Mouse (Mus musculus): Measurements from ENCODE around the gene Arhgdib. TPM values are rescaled to one million over a fixed set of nuclear protein-coding genes. Genes with fewer than 3 reads are reported as not detected.
"Not testable (repeated sequence)": the region's sequence is repeated elsewhere in the genome, so short reads cannot be mapped to it uniquely, and the experiment has no call there.

Arhgdib gene
- polyA plus RNA-seq, 1 experiment, result not detected

GRCm38 (mm10) chr6:136980331-136980746 lies 38.6 kb upstream of the Arhgdib start:
- WGBS, result 22% methylated on average over 3 of the region's 3 CpGs
- peaks cover 16% of the 10 kb centered on the region for H3K4me1 ChIP-seq (ENCODE audit: control insufficient read depth, insufficient read depth, low read length)
- H3K27ac ChIP-seq (ENCODE audit: insufficient read depth, low read depth, low read length), result no peak overlapping the region
- H3K4me3 ChIP-seq (ENCODE audit: insufficient read depth, low read depth, low read length), result no peak overlapping the region
- TF ChIP-seq CTCF (IDR thresholded peaks at IDR 0.05; ENCODE audit: insufficient read depth, low read depth, low read length) (no peak), POLR2A (IDR thresholded peaks at IDR 0.05; ENCODE audit: insufficient read depth, low read depth, low read length) (no peak)

DNA sequence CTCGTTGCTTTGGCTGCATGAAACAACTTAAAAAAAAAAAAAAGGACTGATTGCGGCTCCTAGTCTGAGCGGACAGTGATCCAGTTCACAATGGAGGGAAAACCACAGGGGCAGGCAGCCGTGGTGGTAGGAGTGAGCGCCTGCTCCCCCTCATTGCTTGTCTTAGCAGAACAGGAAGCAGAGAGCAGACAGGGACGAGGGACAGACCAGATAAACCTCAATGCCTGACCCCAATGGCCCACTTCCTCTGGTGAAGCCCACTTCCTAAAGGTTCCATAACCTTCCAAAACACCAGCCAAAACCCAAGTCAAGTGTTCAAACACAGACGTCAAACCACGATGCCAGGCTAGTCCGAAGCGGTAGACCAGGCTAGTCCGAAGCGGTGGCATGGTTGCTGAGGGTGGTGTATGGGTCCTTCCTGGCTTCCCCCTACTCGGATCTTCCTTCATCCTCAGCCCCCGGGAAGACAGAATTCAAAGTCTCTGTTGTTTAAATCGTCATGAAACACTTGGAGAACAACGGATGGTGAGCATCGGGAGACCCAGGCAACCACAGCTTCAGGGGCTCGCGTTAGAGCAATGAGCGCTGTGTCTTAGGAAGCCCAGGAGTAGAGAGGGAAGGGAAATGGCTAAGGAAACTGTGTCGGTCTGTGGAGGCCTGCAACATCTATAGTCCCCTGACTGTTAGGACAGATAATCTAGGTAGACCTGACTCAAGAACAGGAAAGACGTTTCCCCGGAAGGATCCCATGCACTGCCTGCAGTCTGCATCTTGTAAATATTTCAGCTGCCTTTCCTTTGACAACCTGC lies 37.8 kb upstream of the Arhgdib start:
- no peak overlapping the region for H3K4me3 ChIP-seq (ENCODE audit: insufficient read depth, low read depth, low read length)
- peaks cover 16% of the 10 kb centered on the region for H3K4me1 ChIP-seq (ENCODE audit: control insufficient read depth, insufficient read depth, low read length)
- no peak overlapping the region for H3K27ac ChIP-seq (ENCODE audit: insufficient read depth, low read depth, low read length)
- TF ChIP-seq CTCF (IDR thresholded peaks at IDR 0.05; ENCODE audit: insufficient read depth, low read depth, low read length), result no peak
- 0 out of 2 replicates have a peak, but pooled peaks have one; percentile 17 for TF ChIP-seq POLR2A (IDR thresholded peaks at IDR 0.05; ENCODE audit: insufficient read depth, low read depth, low read length)
- WGBS, result 88% methylated on average over 23 of the region's 23 CpGs

DNA sequence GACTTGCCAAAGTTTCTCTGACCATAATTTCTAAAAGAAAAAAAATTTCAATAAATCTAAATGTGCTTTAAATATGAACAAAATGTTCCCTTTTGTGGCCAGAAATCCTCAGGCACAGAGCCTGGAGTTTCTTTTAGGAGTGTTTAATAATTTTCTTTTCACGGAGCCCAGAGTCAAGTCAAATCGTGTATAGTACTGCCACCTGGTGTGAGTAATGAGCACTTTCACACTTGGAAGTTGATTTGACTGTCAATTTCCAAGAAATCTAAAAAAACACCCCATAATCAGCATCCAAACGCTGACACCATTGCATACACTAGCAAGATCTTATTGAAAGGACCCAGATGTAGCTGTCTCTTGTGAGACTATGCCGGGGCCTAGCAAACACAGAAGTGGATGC lies 27.2 kb upstream of the Arhgdib start:
- not testable (repeated sequence) for H3K27ac ChIP-seq (ENCODE audit: insufficient read depth, low read depth, low read length); H3K4me3 ChIP-seq (ENCODE audit: insufficient read depth, low read depth, low read length)
- WGBS, result 10% methylated on average over 4 of the region's 4 CpGs
- peaks cover 14% of the 10 kb centered on the region for H3K4me1 ChIP-seq (ENCODE audit: control insufficient read depth, insufficient read depth, low read length)

DNA sequence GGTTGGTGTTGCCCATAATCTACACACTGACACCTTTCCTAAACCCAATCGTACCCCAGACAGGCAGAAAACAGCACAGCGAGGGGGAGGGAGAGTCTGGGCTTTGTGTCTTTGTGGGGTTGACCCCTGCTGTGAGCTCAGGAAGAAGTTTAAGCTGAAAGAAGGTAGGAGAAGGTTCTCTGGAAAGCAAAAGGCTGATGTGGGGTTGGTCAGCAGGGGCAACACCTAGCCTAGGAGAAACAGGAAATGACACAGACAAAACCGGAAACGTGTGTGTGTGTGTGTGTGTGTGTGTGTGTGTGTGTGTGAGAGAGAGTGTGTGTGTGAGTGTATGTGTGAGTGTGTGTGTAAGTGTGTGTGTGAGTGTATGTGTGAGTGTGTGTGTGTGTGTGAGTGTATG lies 25.8 kb upstream of the Arhgdib start:
- H3K27ac ChIP-seq (ENCODE audit: insufficient read depth, low read depth, low read length), result no peak overlapping the region
- TF ChIP-seq POLR2A (IDR thresholded peaks at IDR 0.05; ENCODE audit: insufficient read depth, low read depth, low read length) (no peak), CTCF (IDR thresholded peaks at IDR 0.05; ENCODE audit: insufficient read depth, low read depth, low read length) (no peak)
- H3K4me1 ChIP-seq (ENCODE audit: control insufficient read depth, insufficient read depth, low read length), result peaks cover 14% of the 10 kb centered on the region
- H3K4me3 ChIP-seq (ENCODE audit: insufficient read depth, low read depth, low read length), result no peak overlapping the region
- WGBS, result 79% methylated on average over 4 of the region's 4 CpGs

- 52% methylated on average over 10 of the region's 10 CpGs for WGBS
- no peak for TF ChIP-seq POLR2A (IDR thresholded peaks at IDR 0.05; ENCODE audit: insufficient read depth, low read depth, low read length)
- Histone ChIP-seq H3K4me1 (ENCODE audit: control insufficient read depth, insufficient read depth, low read length) (peaks cover 14% of the 10 kb centered on the region), H3K27ac (ENCODE audit: insufficient read depth, low read depth, low read length) (no peak overlapping the region), H3K4me3 (ENCODE audit: insufficient read depth, low read depth, low read length) (no peak overlapping the region)
Observed at GRCm38 (mm10) chr6:136965912-136966311, 24.2 kb upstream of the Arhgdib start.

- no peak for TF ChIP-seq CTCF (IDR thresholded peaks at IDR 0.05; ENCODE audit: insufficient read depth, low read depth, low read length)
- no peak for TF ChIP-seq POLR2A (IDR thresholded peaks at IDR 0.05; ENCODE audit: insufficient read depth, low read depth, low read length)
- Histone ChIP-seq H3K27ac (ENCODE audit: insufficient read depth, low read depth, low read length) (no peak overlapping the region), H3K4me3 (ENCODE audit: insufficient read depth, low read depth, low read length) (no peak overlapping the region), H3K4me1 (ENCODE audit: control insufficient read depth, insufficient read depth, low read length) (peaks cover 10% of the 10 kb centered on the region)
- WGBS, result 66% methylated on average over 13 of the region's 13 CpGs
Observed at GRCm38 (mm10) chr6:136964609-136965510, 23.2 kb upstream of the Arhgdib start.

- WGBS, result 89% methylated on average over 11 of the region's 11 CpGs
- Histone ChIP-seq H3K4me3 (ENCODE audit: insufficient read depth, low read depth, low read length) (no peak overlapping the region), H3K27ac (ENCODE audit: insufficient read depth, low read depth, low read length) (no peak overlapping the region), H3K4me1 (ENCODE audit: control insufficient read depth, insufficient read depth, low read length) (peaks cover 8% of the 10 kb centered on the region)
- TF ChIP-seq POLR2A (IDR thresholded peaks at IDR 0.05; ENCODE audit: insufficient read depth, low read depth, low read length) (no peak), CTCF (IDR thresholded peaks at IDR 0.05; ENCODE audit: insufficient read depth, low read depth, low read length) (no peak)
Observed at GRCm38 (mm10) chr6:136962957-136963356, 21.3 kb upstream of the Arhgdib start.

DNA sequence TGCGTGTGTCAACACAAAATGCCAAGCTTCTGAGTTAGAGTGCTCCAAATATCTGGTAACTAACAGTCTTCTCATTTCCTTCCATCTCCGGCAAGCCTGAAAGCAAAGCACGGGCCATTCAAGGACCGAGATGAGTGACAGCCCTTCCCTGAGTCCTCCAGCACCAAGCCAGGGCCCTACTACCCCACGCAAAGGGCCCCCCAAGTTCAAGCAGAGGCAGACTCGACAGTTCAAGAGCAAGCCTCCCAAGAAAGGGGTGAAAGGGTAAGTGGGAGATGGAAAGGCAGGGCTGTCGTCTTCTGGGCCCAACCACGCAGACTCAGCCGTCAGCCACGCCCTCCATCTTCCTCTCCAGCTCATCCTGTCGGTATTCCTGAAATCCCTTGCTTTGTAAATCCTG lies 17.4 kb upstream of the Arhgdib start:
- 70% methylated on average over 11 of the region's 11 CpGs for WGBS
- Histone ChIP-seq H3K4me1 (ENCODE audit: control insufficient read depth, insufficient read depth, low read length) (no peaks in the 10 kb centered on the region), H3K27ac (ENCODE audit: insufficient read depth, low read depth, low read length) (no peak overlapping the region), H3K4me3 (ENCODE audit: insufficient read depth, low read depth, low read length) (no peak overlapping the region)
- TF ChIP-seq POLR2A (IDR thresholded peaks at IDR 0.05; ENCODE audit: insufficient read depth, low read depth, low read length), result no peak
- no peak for TF ChIP-seq CTCF (IDR thresholded peaks at IDR 0.05; ENCODE audit: insufficient read depth, low read depth, low read length)

DNA sequence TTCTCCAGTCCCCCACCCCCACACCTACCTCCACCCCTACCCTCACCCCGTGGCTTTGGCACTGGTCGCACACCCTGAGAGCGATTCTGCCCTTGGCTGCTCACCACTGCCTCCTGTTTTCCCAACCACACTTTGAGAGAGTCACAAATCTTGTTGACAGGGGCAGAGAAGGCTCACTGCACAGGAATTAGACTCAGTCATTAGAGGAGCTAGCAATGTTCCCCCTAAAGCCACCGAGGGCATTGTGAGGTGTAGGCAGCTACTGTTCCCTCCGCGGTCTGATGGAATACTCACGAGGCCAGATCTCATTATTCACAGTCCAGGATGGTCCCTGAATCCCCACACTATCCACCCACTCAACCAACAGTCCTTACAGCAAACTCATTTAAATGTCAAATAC lies 15.4 kb upstream of the Arhgdib start:
- no peak for TF ChIP-seq POLR2A (IDR thresholded peaks at IDR 0.05; ENCODE audit: insufficient read depth, low read depth, low read length)
- no peak for TF ChIP-seq CTCF (IDR thresholded peaks at IDR 0.05; ENCODE audit: insufficient read depth, low read depth, low read length)

More for the DNA sequence above, 15.4 kb upstream of the Arhgdib start:
- Histone ChIP-seq H3K4me1 (ENCODE audit: control insufficient read depth, insufficient read depth, low read length) (no peaks in the 10 kb centered on the region), H3K4me3 (ENCODE audit: insufficient read depth, low read depth, low read length) (no peak overlapping the region), H3K27ac (ENCODE audit: insufficient read depth, low read depth, low read length) (no peak overlapping the region)
- 74% methylated on average over 7 of the region's 7 CpGs for WGBS

Measured in olfactory bulb, adult 2 months (tissue).